Mouse (Mus musculus): ENCODE results near the gene Sectm1b. TPM values are rescaled to one million over a fixed set of nuclear protein-coding genes. Genes with fewer than 3 reads are reported as not detected.
"Not testable (repeated sequence)": the region's sequence is repeated elsewhere in the genome, so short reads cannot be mapped to it uniquely, and the experiment has no call there.

The Sectm1b gene
- polyA plus RNA-seq, 1 experiment from 2014 or later = not detected

GRCm38 (mm10) chr11:121060401-121061067 is 2.8 kb downstream of the Sectm1b start:
- H3K36me3 ChIP-seq; H3K9me3 ChIP-seq (replicated peaks); H3K4me3 ChIP-seq; H3K27ac ChIP-seq (replicated peaks); H3K27me3 ChIP-seq (ENCODE audit: low read depth, poor library complexity, severe bottlenecking); H3K4me1 ChIP-seq; DNase-seq (ENCODE audit: low spot score): not testable (repeated sequence)
- WGBS = 97% methylated on average over 6 of the region's 6 CpGs

- 92% methylated on average over 4 of the region's 4 CpGs for WGBS
- Histone ChIP-seq H3K4me3 (no peak overlapping the region), H3K9me3 (replicated peaks) (no peaks in the 10 kb centered on the region), H3K27me3 (ENCODE audit: low read depth, poor library complexity, severe bottlenecking) (no peaks in the 10 kb centered on the region), H3K36me3 (no peaks in the 10 kb centered on the region), H3K4me1 (no peaks in the 10 kb centered on the region), H3K27ac (replicated peaks) (no peak overlapping the region)
- DNase-seq (ENCODE audit: low spot score) = no peak
These were observed 3.9 kb downstream of the Sectm1b start for GRCm38 (mm10) chr11:121059471-121059870.

- H3K9me3 ChIP-seq (replicated peaks) = no peaks in the 10 kb centered on the region
- no peaks in the 10 kb centered on the region for H3K36me3 ChIP-seq
- no peak overlapping the region for H3K27ac ChIP-seq (replicated peaks)
- no peak overlapping the region for H3K4me3 ChIP-seq
- no peak for DNase-seq (ENCODE audit: low spot score)
- 85% methylated on average over 4 of the region's 4 CpGs for WGBS
- H3K27me3 ChIP-seq (ENCODE audit: low read depth, poor library complexity, severe bottlenecking) = no peaks in the 10 kb centered on the region
- no peaks in the 10 kb centered on the region for H3K4me1 ChIP-seq
These were observed 4.4 kb downstream of the Sectm1b start for GRCm38 (mm10) chr11:121058956-121059355.

GRCm38 (mm10) chr11:121058122-121058521 is 5.2 kb downstream of the Sectm1b start:
- no peaks in the 10 kb centered on the region for H3K27me3 ChIP-seq (ENCODE audit: low read depth, poor library complexity, severe bottlenecking)
- 83% methylated on average over 5 of the region's 5 CpGs for WGBS
- no peaks in the 10 kb centered on the region for H3K36me3 ChIP-seq
- H3K4me3 ChIP-seq = no peak overlapping the region
- no peaks in the 10 kb centered on the region for H3K4me1 ChIP-seq
- no peak overlapping the region for H3K27ac ChIP-seq (replicated peaks)
- no peak for DNase-seq (ENCODE audit: low spot score)
- H3K9me3 ChIP-seq (replicated peaks) = no peaks in the 10 kb centered on the region

- no peaks in the 10 kb centered on the region for H3K9me3 ChIP-seq (replicated peaks)
- DNase-seq (ENCODE audit: low spot score) = no peak
- 80% methylated on average over 7 of the region's 7 CpGs for WGBS
- no peaks in the 10 kb centered on the region for H3K36me3 ChIP-seq
- no peaks in the 10 kb centered on the region for H3K4me1 ChIP-seq
- H3K4me3 ChIP-seq = no peak overlapping the region
- H3K27me3 ChIP-seq (ENCODE audit: low read depth, poor library complexity, severe bottlenecking) = no peaks in the 10 kb centered on the region
- H3K27ac ChIP-seq (replicated peaks) = no peak overlapping the region
These were observed 6.7 kb downstream of the Sectm1b start for GRCm38 (mm10) chr11:121056536-121057236.

GRCm38 (mm10) chr11:121053536-121053935 is 9.8 kb downstream of the Sectm1b start:
- H3K4me3 ChIP-seq = no peak overlapping the region
- DNase-seq (ENCODE audit: low spot score) = peak; percentile 81

GRCm38 (mm10) chr11:121052387-121052786 is 11.0 kb downstream of the Sectm1b start:
- H3K9me3 ChIP-seq (replicated peaks) = no peaks in the 10 kb centered on the region
- peaks cover 2% of the 10 kb centered on the region; the same call in 1 of the 2 replicates for H3K27me3 ChIP-seq (ENCODE audit: low read depth, poor library complexity, severe bottlenecking)
- 79% methylated on average over 4 of the region's 4 CpGs for WGBS
- H3K4me1 ChIP-seq = no peaks in the 10 kb centered on the region
- H3K36me3 ChIP-seq = no peaks in the 10 kb centered on the region
- no peak overlapping the region for H3K27ac ChIP-seq (replicated peaks)
- no peak overlapping the region for H3K4me3 ChIP-seq
- no peak for DNase-seq (ENCODE audit: low spot score)

More at GRCm38 (mm10) chr11:121053536-121053935, 9.8 kb downstream of the Sectm1b start:
- no peaks in the 10 kb centered on the region for H3K27me3 ChIP-seq (ENCODE audit: low read depth, poor library complexity, severe bottlenecking)
- WGBS = 12% methylated on average over 8 of the region's 8 CpGs
- no peaks in the 10 kb centered on the region for H3K4me1 ChIP-seq
- H3K36me3 ChIP-seq = no peaks in the 10 kb centered on the region
- H3K27ac ChIP-seq (replicated peaks) = no peak overlapping the region
- H3K9me3 ChIP-seq (replicated peaks) = no peaks in the 10 kb centered on the region

- Histone ChIP-seq H3K36me3 (no peaks in the 10 kb centered on the region), H3K4me1 (no peaks in the 10 kb centered on the region), H3K27ac (replicated peaks) (no peak overlapping the region), H3K4me3 (no peak overlapping the region), H3K9me3 (replicated peaks) (no peaks in the 10 kb centered on the region), H3K27me3 (ENCODE audit: low read depth, poor library complexity, severe bottlenecking) (peaks cover 8% of the 10 kb centered on the region; the same call in 1 of the 2 replicates)
- WGBS = 67% methylated on average over 1 of the region's 1 CpGs
- no peak for DNase-seq (ENCODE audit: low spot score)
These were observed 11.6 kb downstream of the Sectm1b start for GRCm38 (mm10) chr11:121051793-121052192.

- WGBS = 85% methylated on average over 1 of the region's 1 CpGs
These were observed 13.5 kb downstream of the Sectm1b start for GRCm38 (mm10) chr11:121049840-121050239.

GRCm38 (mm10) chr11:121047826-121048399 is 15.5 kb downstream of the Sectm1b start:
- H3K4me1 ChIP-seq = peaks cover 11% of the 10 kb centered on the region
- H3K27me3 ChIP-seq (ENCODE audit: low read depth, poor library complexity, severe bottlenecking) = peaks cover 8% of the 10 kb centered on the region; the same call in 1 of the 2 replicates
- 57% methylated on average over 2 of the region's 2 CpGs for WGBS
- H3K36me3 ChIP-seq = no peaks in the 10 kb centered on the region
- H3K9me3 ChIP-seq (replicated peaks) = no peaks in the 10 kb centered on the region
- no peak for DNase-seq (ENCODE audit: low spot score)
- H3K27ac ChIP-seq (replicated peaks) = no peak overlapping the region
- no peak overlapping the region for H3K4me3 ChIP-seq

More at GRCm38 (mm10) chr11:121049840-121050239, 13.5 kb downstream of the Sectm1b start:
- H3K9me3 ChIP-seq (replicated peaks) = no peaks in the 10 kb centered on the region
- H3K4me1 ChIP-seq = peaks cover 7% of the 10 kb centered on the region
- peaks cover 8% of the 10 kb centered on the region; the same call in 1 of the 2 replicates for H3K27me3 ChIP-seq (ENCODE audit: low read depth, poor library complexity, severe bottlenecking)
- no peak for DNase-seq (ENCODE audit: low spot score)
- no peak overlapping the region for H3K27ac ChIP-seq (replicated peaks)
- H3K36me3 ChIP-seq = no peaks in the 10 kb centered on the region
- no peak overlapping the region for H3K4me3 ChIP-seq

- H3K4me3 ChIP-seq = no peak overlapping the region
- 85% methylated on average over 1 of the region's 1 CpGs for WGBS
- peaks cover 8% of the 10 kb centered on the region; the same call in 1 of the 2 replicates for H3K27me3 ChIP-seq (ENCODE audit: low read depth, poor library complexity, severe bottlenecking)
- no peak for DNase-seq (ENCODE audit: low spot score)
- no peak overlapping the region for H3K27ac ChIP-seq (replicated peaks)
- no peaks in the 10 kb centered on the region for H3K9me3 ChIP-seq (replicated peaks)
- no peaks in the 10 kb centered on the region for H3K36me3 ChIP-seq
- peaks cover 11% of the 10 kb centered on the region for H3K4me1 ChIP-seq
These were observed 18.1 kb downstream of the Sectm1b start for GRCm38 (mm10) chr11:121045286-121045685.

- peaks cover 11% of the 10 kb centered on the region for H3K4me1 ChIP-seq
- not testable (repeated sequence) for H3K36me3 ChIP-seq; H3K4me3 ChIP-seq; H3K27ac ChIP-seq (replicated peaks); H3K9me3 ChIP-seq (replicated peaks); H3K27me3 ChIP-seq (ENCODE audit: low read depth, poor library complexity, severe bottlenecking); DNase-seq (ENCODE audit: low spot score)
- 74% methylated on average over 1 of the region's 1 CpGs for WGBS
These were observed 20.3 kb downstream of the Sectm1b start for GRCm38 (mm10) chr11:121043025-121043424.

- peaks cover 11% of the 10 kb centered on the region for H3K4me1 ChIP-seq
- H3K36me3 ChIP-seq = no peaks in the 10 kb centered on the region
- peaks cover 7% of the 10 kb centered on the region; the same call in 1 of the 2 replicates for H3K27me3 ChIP-seq (ENCODE audit: low read depth, poor library complexity, severe bottlenecking)
- WGBS = 87% methylated on average over 4 of the region's 4 CpGs
- no peak overlapping the region for H3K4me3 ChIP-seq
- H3K9me3 ChIP-seq (replicated peaks) = no peaks in the 10 kb centered on the region
- H3K27ac ChIP-seq (replicated peaks) = no peak overlapping the region
- no peak for DNase-seq (ENCODE audit: low spot score)
These were observed 20.9 kb downstream of the Sectm1b start for GRCm38 (mm10) chr11:121042480-121042879.
